Mouse (Mus musculus): ENCODE data around the gene Chmp2a. TPM values are rescaled to one million over a fixed set of nuclear protein-coding genes. Genes with fewer than 3 reads are reported as not detected.
A peak's percentile ranks its signal among the peaks of the same experiment; 100 is the strongest.
"Not testable (repeated sequence)": the region's sequence is repeated elsewhere in the genome, so short reads cannot be mapped to it uniquely, and the experiment has no call there.

Chmp2a gene
- 100 to 1,000 TPM; 178 to 225 TPM for total RNA-seq (2021)
- long read RNA-seq, experiment 1, transcript Chmp2a-203 (6 exons, 930 nt), result minor isoform, 16 of 293 reads
- long read RNA-seq, experiment 1, transcript Chmp2a-201 (6 exons, 949 nt), result major isoform, 211 of 293 reads
- long read RNA-seq, experiment 1, partial matches to known transcripts, result 42 of 293 reads
- long read RNA-seq, experiment 1, other reads (novel, unspliced or antisense), result 23 of 293 reads
- long read RNA-seq, experiment 2, transcript Chmp2a-201 (6 exons, 949 nt), result major isoform, 71 of 117 reads
- long read RNA-seq, experiment 2, transcript Chmp2a-203 (6 exons, 930 nt), result minor isoform, 11 of 117 reads
- long read RNA-seq, experiment 2, partial matches to known transcripts, result 28 of 117 reads
- long read RNA-seq, experiment 2, other reads (novel, unspliced or antisense), result 5 of 117 reads

DNA sequence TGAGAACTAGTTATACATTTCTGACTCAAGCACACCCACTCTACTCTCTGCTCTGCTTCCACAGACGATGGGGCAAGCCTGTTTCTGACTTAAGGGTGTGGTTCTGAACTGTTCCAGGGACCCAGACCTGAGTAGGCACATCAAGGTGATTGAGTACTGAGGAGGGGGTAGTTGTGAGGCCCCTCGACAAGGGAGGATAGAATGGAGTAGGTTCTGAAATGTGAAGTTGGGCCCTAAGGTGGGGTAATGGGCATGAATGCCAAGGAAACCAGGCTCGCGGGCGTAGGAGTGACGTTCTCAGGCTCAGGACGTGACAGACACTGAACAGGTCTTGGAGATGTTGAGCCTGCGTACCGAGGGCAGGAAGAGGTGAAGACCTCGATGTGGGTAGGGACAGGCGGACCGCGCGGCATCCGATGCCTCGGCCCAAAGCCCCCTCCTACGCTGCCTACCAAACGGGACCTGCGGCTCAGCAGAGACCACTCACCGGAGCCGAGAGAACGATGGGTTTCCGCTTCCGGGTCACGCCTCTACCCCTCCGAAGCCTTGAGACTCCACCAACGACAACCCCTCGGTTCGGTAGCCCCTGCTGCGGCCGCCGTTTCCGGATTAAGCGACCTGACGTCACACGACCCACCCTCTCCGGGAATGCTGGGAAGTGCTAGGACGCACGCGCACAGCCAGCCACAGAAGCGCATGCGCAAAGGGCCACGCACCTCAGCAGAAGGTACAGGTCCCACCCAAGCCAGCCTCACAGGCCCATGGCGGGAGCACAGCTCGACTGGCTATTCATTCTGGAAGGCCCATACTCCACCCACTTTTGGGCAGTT, at the start of gene Chmp2a:
Chmp2a (minus strand) TSS at position 660 of the 830 bp plus-strand sequence.
- peak; percentile 97 to 98 for DNase-seq

GRCm38 (mm10) chr7:13072293-13072692, 37.7 kb upstream of the Chmp2a start:
- DNase-seq, result no peak

DNA sequence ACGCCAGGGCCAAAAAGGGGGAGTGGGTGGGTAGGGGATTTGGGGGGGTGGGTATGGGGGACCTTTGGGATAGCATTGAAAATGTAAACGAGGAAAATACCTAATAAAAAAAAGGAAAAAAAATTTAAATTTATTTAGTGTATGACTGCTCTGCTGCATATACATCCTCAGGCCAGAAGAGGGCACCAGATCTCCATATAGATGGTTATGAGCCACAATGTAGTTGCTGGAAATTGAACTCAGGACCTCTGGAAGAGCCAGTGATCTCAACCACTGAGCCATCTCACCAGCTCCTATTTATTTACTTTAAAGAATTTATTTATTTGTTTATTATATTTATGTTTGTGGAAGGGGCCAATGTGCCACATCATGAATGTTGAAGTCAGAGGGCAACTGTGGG, 28.8 kb upstream of the Chmp2a start:
- not testable (repeated sequence) for DNase-seq

DNA sequence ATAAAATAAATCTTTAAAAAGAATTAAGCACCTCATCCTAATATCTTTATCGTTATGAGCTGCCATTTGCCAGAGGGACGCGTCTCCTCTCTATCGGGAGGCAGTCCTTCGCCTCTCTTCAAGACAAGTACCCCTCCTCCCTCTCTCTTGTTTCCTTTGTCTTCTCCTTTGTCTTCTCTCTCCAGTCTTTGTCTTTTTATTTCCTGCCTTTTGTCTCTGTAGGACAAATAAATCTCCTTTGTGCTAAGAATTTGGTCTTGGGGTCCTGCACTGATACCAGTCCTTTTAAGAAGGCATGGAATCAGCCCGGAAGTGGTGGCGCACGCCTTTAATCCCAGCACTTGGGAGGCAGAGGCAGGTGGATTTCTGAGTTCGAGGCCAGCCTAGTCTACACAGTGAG, 24.9 kb upstream of the Chmp2a start:
- no peak for DNase-seq

- no peak for DNase-seq
These were observed 22.5 kb upstream of the Chmp2a start for GRCm38 (mm10) chr7:13056913-13057700.

GRCm38 (mm10) chr7:13054287-13055010, 19.8 kb upstream of the Chmp2a start, which contains the start of gene Mzf1:
Gene Mzf1, minus strand, starts transcription at chr7:13054764.
- peak; percentile 93 for DNase-seq

GRCm38 (mm10) chr7:13053961-13054286, 19.3 kb upstream of the Chmp2a start:
- no peak for DNase-seq

- no peak for DNase-seq
These were observed 18.9 kb upstream of the Chmp2a start for GRCm38 (mm10) chr7:13053501-13053900.

- DNase-seq, result no peak
These were observed 18.4 kb upstream of the Chmp2a start for GRCm38 (mm10) chr7:13053001-13053400.

DNA sequence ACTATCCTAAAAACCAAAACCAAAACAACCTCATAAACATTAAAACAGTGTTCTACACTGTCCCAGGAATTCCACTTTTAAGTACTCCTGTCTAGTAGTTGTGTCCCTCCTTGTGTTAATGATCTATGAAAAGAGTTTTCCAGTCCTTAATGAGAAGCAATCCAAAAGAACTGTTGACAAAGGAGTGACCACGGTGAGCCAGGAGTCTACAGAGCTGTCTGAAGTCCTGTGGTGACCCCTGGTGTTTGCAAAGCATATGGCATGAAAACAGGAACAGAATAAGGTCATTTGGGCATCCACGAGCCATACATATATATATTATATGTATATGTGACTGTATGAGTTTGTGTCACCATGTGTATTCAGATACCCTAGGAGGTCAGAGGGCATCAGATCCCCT, 11.5 kb upstream of the Chmp2a start:
- peak; percentile 67 to 77 for DNase-seq

GRCm38 (mm10) chr7:13044254-13044625, 9.6 kb upstream of the Chmp2a start:
- DNase-seq, result no peak

GRCm38 (mm10) chr7:13043445-13044253, 9.0 kb upstream of the Chmp2a start:
- peak in 1 of 2 experiments; percentile 66 for DNase-seq

DNA sequence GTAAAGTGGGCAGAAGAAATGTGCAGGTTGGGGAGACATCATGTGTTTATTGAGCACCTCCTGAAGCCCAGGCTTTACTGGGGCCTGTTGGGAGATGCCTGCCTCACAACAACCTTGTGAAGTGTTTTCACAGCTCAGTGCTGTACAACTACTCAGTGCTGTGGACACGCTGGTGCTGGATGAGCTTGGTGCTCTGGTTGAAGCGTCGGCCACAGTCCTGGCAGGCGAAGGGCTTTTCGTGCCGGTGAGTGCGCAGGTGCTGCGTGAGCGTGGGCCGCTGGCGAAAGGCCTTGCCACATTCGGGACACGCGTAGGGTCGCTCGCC, 8.5 kb upstream of the Chmp2a start:
- no peak for DNase-seq

GRCm38 (mm10) chr7:13042511-13042910, 7.9 kb upstream of the Chmp2a start:
- DNase-seq, result no peak

- no peak for DNase-seq
These were observed 6.6 kb upstream of the Chmp2a start for GRCm38 (mm10) chr7:13041256-13041655.

- DNase-seq, result no peak
These were observed 4.6 kb upstream of the Chmp2a start for GRCm38 (mm10) chr7:13039181-13039580.

GRCm38 (mm10) chr7:13038621-13039169, 4.1 kb upstream of the Chmp2a start:
- DNase-seq, result peak; percentile 47 to 49

DNA sequence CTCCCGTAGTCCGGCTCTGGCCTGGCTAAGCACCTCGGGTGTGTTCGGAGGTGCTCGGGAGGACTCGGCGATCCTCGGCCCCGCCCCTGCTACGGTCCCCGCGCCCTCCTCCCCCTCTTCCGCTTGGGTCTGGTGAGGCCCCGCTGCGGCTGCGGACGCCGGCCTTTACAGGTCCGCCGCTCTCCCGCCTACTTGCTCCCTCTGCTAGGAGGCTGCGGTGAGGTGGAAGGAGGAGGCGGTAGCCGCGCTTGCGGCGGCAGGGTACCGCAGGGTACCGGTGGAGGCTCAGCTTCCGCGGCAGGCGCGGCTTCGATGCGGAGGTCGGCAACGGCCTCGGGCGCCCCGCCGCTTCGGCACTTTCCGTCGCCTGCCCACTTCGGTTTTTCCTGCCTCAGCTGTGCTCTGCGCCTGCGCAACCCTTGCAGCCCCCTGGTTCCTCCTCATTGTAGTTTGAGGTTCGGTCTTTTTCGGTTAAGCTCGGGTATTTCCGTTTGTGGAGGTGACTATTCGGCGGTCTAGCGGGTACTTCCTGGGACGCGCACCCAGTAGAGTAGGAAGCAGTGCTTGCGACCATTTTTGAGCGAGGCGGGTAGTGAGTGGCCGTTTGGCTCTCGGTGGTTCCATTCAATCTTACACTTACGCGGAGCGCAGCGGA, 3.4 kb upstream of the Chmp2a start, which contains the start of gene Ube2m:
Ube2m (minus strand) TSS at position 375 of the 655 bp plus-strand sequence.
- DNase-seq, result peak; percentile 99

DNA sequence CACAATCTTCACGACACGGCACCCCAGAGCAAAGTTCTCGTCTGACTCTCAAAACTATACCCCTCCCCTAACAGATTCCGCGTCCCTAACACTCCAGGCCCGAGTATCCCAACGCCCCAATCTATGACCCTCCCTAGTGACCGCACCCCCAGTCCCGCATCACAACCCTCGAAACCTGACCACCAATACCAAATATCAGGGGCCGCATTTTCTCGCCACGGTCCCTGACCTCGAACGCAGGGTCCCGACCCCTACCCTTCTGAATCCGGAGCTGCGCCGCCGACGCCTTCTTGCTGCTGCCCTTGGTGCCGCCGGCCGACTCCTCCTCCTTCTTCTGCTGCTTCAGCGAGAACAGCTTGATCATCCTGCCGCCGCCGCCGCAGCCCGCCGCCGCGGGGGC, 2.8 kb upstream of the Chmp2a start:
- DNase-seq, result no peak

GRCm38 (mm10) chr7:13036806-13037205, 2.2 kb upstream of the Chmp2a start:
- no peak for DNase-seq
